Mouse (Mus musculus) hindbrain, postnatal 0 days (tissue): ENCODE data around the gene Osmr. TPM values are rescaled to one million over a fixed set of nuclear protein-coding genes. Genes with fewer than 3 reads are reported as not detected.
"Not testable (repeated sequence)": the region's sequence is repeated elsewhere in the genome, so short reads cannot be mapped to it uniquely, and the experiment has no call there.

Experiments used
- ATAC-seq: fragments of 200-750 bp; cut with Nextera tagmentation; 2 replicates; pipeline ENCODE4 v1.8.0; 2017; ENCODE audit warnings: mild to moderate bottlenecking, moderate TSS enrichment, moderate library complexity
- DNase-seq: peaks from one replicate; pipeline ENCODE4 v3.0.0-alpha.2; 2015; ENCODE audit warnings: low spot score
- H3K27ac ChIP-seq: fragments of 300-500 bp; sonication (generic); 2 replicates; pipeline ENCODE4 v1.5.1; 2014; ENCODE audit warnings: mild to moderate bottlenecking
- H3K27me3 ChIP-seq: fragments of 300-500 bp; sonication (generic); 2 replicates; pipeline ENCODE4 v1.6.1; 2014; ENCODE audit warnings: low read length, mixed read lengths; ENCODE audit not compliant: insufficient read depth
- H3K36me3 ChIP-seq: fragments of 300-500 bp; sonication (generic); 2 replicates; pipeline ENCODE4 v1.6.1; 2014; ENCODE audit warnings: low read length, mixed read lengths; ENCODE audit not compliant: insufficient read depth
- H3K4me1 ChIP-seq: fragments of 300-500 bp; sonication (generic); 2 replicates; pipeline ENCODE4 v1.6.1; 2014; ENCODE audit warnings: antibody characterized with exemption, low read length, mixed read lengths; ENCODE audit not compliant: insufficient read depth
- H3K4me2 ChIP-seq: fragments of 300-500 bp; sonication (generic); 2 replicates; pipeline ENCODE4 v1.6.1; 2014; ENCODE audit warnings: low read depth, mild to moderate bottlenecking, low read length, moderate library complexity, mixed read lengths
- H3K4me3 ChIP-seq: fragments of 300-500 bp; sonication (generic); 2 replicates; pipeline ENCODE4 v1.5.1; 2014; ENCODE audit warnings: low read length
- H3K9ac ChIP-seq: fragments of 300-500 bp; sonication (generic); replicated peaks from 2 replicates; pipeline ENCODE4 v1.6.1; 2014; ENCODE audit warnings: mild to moderate bottlenecking, low read length, moderate library complexity, mixed read lengths
- H3K9me3 ChIP-seq: fragments of 300-500 bp; sonication (generic); 2 replicates; pipeline ENCODE4 v1.6.1; 2016; ENCODE audit warnings: low read length, mixed read lengths
- CTCF ChIP-seq: IDR thresholded peaks from 2 replicates; pipeline ENCODE4 v1.5.1; 2016; ENCODE audit warnings: antibody characterized with exemption, control low read depth, low read depth
- WGBS: fragments of 180-500 bp; shearing (Covaris S2); extraction: QIAGEN DNeasy Blood & Tissue Kit; methylation state at CpG from one replicate; pipeline ENCODE4 v1.1.7; 2014; 5-methylcytosine and 5-hydroxymethylcytosine counted together
- polyA plus RNA-seq: library from polyadenylated mRNA; unstranded; fragments of >200 nt; fragmentation: Nextera tagmentation; extraction: Ambion mirVana; gene quantifications from 2 replicates; pipeline ENCODE4 v1.2.1, GENCODE M21; 2015
- total RNA-seq: library from RNA; depleted of rRNA; stranded (reverse); fragments of >200 nt; gene quantifications from 2 replicates; pipeline ENCODE4 v1.2.3, GENCODE M21; 2014; rRNA removed

The Osmr gene
- total and polyA plus RNA-seq, 2 experiments from 2014 or later = 2.4 to 2.7 TPM

DNA sequence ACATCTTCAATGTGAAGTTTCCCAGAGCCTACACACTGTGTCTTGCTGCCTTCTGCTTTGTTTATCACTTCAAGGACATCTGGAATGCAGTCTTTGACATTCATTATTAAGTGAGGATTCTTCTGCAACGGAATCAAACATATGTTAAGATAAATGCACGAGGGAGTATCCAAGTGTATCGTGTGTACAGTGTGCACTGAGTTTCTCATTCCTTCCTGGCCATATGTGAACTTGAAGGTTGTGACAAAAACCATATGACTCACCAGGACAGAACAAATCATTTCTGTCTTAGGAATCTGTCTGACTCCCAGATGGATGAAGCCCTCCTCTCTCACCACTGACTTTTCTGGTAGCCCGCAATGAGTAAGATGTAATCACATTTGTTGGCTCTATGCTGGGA lies 59.0 kb downstream of the Osmr start:
- no peak overlapping the region for H3K9ac ChIP-seq
- no peaks in the 10 kb centered on the region for H3K27me3 ChIP-seq
- TF ChIP-seq CTCF = no peak
- DNase-seq (no peak), ATAC-seq (no peak)
- no peaks in the 10 kb centered on the region for H3K36me3 ChIP-seq
- H3K4me2 ChIP-seq = no peak overlapping the region
- no peaks in the 10 kb centered on the region for H3K4me1 ChIP-seq
- H3K4me3 ChIP-seq = no peak overlapping the region
- no peaks in the 10 kb centered on the region for H3K9me3 ChIP-seq
- H3K27ac ChIP-seq = no peak overlapping the region
- WGBS = 83% methylated on average over 4 of the region's 4 CpGs

DNA sequence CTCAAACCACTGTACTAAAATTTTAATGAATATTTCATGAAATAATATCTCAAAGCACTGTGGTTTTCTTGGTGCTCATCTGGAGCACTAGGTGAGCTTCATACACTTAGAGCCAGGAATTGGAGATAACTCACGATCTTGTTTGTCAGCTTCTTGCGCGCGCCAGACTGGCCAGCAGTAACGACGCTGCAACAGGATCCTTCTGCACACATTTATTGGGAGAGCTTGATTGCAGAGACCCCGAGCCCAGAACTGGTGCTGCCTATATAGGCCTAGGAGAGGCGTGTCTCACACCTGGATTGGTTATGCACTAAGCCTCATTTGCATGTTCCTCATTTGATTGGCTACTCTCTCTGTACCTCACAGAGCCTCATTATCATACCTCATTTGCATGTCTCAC lies 73.6 kb downstream of the Osmr start:
- H3K4me3 ChIP-seq, H3K27ac ChIP-seq, H3K9me3 ChIP-seq, DNase-seq, H3K27me3 ChIP-seq, ATAC-seq, H3K4me2 ChIP-seq, H3K9ac ChIP-seq, H3K4me1 ChIP-seq: not testable (repeated sequence)
- WGBS = 97% methylated on average over 8 of the region's 8 CpGs
- peaks cover 14% of the 10 kb centered on the region for H3K36me3 ChIP-seq

DNA sequence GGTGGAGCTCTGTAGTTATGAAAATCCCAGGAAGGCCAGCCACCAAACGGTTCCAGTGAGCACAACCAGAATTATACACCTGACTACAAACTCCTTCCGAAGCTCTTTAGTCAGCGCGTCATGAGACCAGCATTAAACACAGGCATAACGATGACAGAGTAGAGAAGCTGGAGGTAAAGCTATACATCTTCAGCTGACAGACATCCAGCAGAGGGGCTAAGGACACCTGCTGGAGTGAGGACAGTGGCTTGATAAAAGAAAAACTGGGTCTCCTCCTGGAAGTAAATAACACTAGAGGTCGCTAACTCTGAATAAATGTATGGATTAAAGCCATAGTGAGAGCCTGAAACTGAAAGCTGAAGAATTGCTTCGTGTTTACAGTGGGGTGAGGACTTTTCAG lies 81.9 kb downstream of the Osmr start:
- peak; percentile 19; the same call in 1 of the 2 replicates for TF ChIP-seq CTCF
- H3K9ac ChIP-seq = no peak overlapping the region
- no peaks in the 10 kb centered on the region for H3K4me1 ChIP-seq
- ATAC-seq (no peak), DNase-seq (peak; percentile 15)
- no peaks in the 10 kb centered on the region for H3K9me3 ChIP-seq
- 77% methylated on average over 7 of the region's 7 CpGs for WGBS
- H3K36me3 ChIP-seq = peaks cover 65% of the 10 kb centered on the region
- no peaks in the 10 kb centered on the region for H3K27me3 ChIP-seq
- no peak overlapping the region for H3K4me2 ChIP-seq
- no peak overlapping the region for H3K4me3 ChIP-seq
- no peak overlapping the region for H3K27ac ChIP-seq

- H3K27ac ChIP-seq = no peak overlapping the region
- no peaks in the 10 kb centered on the region for H3K4me1 ChIP-seq
- DNase-seq (no peak), ATAC-seq (no peak)
- TF ChIP-seq CTCF = no peak
- no peak overlapping the region for H3K9ac ChIP-seq
- H3K4me3 ChIP-seq = no peak overlapping the region
- H3K4me2 ChIP-seq = no peak overlapping the region
- 80% methylated on average over 11 of the region's 11 CpGs for WGBS
- peaks cover 64% of the 10 kb centered on the region for H3K36me3 ChIP-seq
- H3K27me3 ChIP-seq = no peaks in the 10 kb centered on the region
- H3K9me3 ChIP-seq = no peaks in the 10 kb centered on the region
These were observed 83.1 kb downstream of the Osmr start for GRCm38 (mm10) chr15:6791648-6792047.

DNA sequence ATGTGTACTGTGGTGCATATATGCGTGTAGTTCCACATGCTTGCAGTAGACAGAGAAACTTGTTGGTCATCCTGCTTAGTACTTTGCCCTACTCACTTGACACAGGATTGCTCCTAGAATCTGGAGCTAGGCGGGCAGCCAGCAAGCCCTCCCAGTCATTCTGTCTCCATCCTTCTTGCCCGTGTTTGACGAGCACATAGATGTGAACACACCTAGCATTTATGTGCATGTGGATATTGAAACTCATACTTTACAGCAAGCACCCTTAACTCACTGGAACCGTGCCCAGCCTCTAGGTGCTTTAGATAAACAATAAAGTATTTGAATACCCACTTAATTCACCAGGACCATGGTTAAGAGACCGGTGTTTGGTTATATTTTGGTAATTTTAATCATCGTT lies 84.8 kb downstream of the Osmr start:
- H3K4me2 ChIP-seq = no peak overlapping the region
- H3K4me3 ChIP-seq = no peak overlapping the region
- no peak for TF ChIP-seq CTCF
- H3K27me3 ChIP-seq = no peaks in the 10 kb centered on the region
- no peaks in the 10 kb centered on the region for H3K9me3 ChIP-seq
- ATAC-seq = no peak
- H3K4me1 ChIP-seq = no peaks in the 10 kb centered on the region
- H3K27ac ChIP-seq = no peak overlapping the region
- peaks cover 62% of the 10 kb centered on the region for H3K36me3 ChIP-seq
- no peak for DNase-seq
- WGBS = 92% methylated on average over 7 of the region's 7 CpGs
- H3K9ac ChIP-seq = no peak overlapping the region

DNA sequence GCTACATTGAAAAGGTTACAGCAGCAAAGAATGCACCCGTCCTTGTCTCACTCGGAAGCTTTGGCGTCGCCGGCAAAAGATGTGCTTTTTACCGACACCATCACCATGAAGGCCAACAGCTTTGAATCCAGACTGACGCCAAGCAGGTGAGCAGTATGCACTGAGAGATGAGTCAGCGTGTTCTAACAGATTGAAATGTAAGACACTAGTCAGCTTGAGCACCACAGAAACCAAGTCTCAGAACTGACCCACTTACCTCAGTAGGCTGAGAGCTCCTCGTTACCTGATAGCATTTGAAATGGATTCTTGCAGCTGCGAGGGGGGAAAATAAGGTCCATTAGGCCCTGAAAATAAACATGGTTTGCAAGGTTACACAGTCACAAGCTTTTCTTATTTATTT lies 87.5 kb downstream of the Osmr start:
- H3K4me3 ChIP-seq = no peak overlapping the region
- no peaks in the 10 kb centered on the region for H3K27me3 ChIP-seq
- peaks cover 58% of the 10 kb centered on the region for H3K36me3 ChIP-seq
- H3K4me1 ChIP-seq = no peaks in the 10 kb centered on the region
- no peaks in the 10 kb centered on the region for H3K9me3 ChIP-seq
- TF ChIP-seq CTCF = no peak
- DNase-seq (no peak), ATAC-seq (no peak)
- H3K4me2 ChIP-seq = no peak overlapping the region
- 96% methylated on average over 10 of the region's 10 CpGs for WGBS
- H3K27ac ChIP-seq = no peak overlapping the region
- H3K9ac ChIP-seq = no peak overlapping the region

- Histone ChIP-seq H3K27ac (no peak overlapping the region), H3K4me1 (no peaks in the 10 kb centered on the region), H3K36me3 (peaks cover 55% of the 10 kb centered on the region), H3K4me2 (no peak overlapping the region), H3K9ac (no peak overlapping the region), H3K27me3 (no peaks in the 10 kb centered on the region), H3K4me3 (no peak overlapping the region), H3K9me3 (no peaks in the 10 kb centered on the region)
- whole genome bisulfite sequencing = 90% methylated on average over 10 of the region's 10 CpGs
- no peak for DNase-seq
- no peak for TF ChIP-seq CTCF
- no peak for ATAC-seq
These were observed 88.6 kb downstream of the Osmr start for GRCm38 (mm10) chr15:6786212-6786611.

DNA sequence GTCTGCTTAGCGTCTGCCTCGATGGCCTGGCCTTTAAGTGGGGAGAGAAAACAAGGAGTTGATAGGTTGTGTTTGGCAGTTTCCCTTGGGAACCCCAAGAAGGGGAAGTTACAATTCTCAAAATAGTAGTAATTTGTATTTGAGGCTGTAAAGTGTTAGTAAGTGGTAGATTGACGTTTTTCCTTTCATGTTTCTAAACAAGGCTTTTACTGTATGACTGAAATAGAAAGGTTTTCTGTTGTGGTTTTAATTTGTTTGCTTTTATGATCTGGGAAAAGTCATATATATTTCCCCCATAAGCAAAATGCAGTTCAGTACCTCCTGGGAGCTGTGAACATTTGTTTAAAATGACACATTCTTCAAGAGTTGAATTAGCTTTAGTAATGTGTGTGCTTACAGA lies 102.5 kb downstream of the Osmr start:
- H3K9ac ChIP-seq = no peak overlapping the region
- no peak for TF ChIP-seq CTCF
- H3K27me3 ChIP-seq = no peaks in the 10 kb centered on the region
- no peaks in the 10 kb centered on the region for H3K4me1 ChIP-seq
- peaks cover 39% of the 10 kb centered on the region for H3K36me3 ChIP-seq
- H3K27ac ChIP-seq = no peak overlapping the region
- no peak overlapping the region for H3K4me2 ChIP-seq
- DNase-seq = no peak
- H3K9me3 ChIP-seq = no peaks in the 10 kb centered on the region
- H3K4me3 ChIP-seq = no peak overlapping the region
- ATAC-seq = no peak
- WGBS = 86% methylated on average over 3 of the region's 3 CpGs

Other genes with a start within 250 kb of the Osmr start
- gene Rictor, start 166.6 kb downstream of the Osmr start, total RNA-seq = 27.7 and 30.9 TPM in 2 replicates
- gene Rictor, start 166.6 kb downstream of the Osmr start, polyA plus RNA-seq = 34.6 and 36.7 TPM in 2 replicates
- 38.4 and 47.2 TPM in 2 replicates for gene Lifr, start 215.6 kb upstream of the Osmr start, total RNA-seq
- gene Lifr, start 215.6 kb upstream of the Osmr start, polyA plus RNA-seq = 17.3 and 19.6 TPM in 2 replicates